Mouse (Mus musculus) layer of hippocampus, adult 11-12 months (tissue): ENCODE measurements at regions not wholly inside any gene's neighbourhood (a gene's known extent, or its start where the extent isn't known, plus 50 kb on each side); places are given as distances from the start of the nearest gene placed in this dataset.

Experiments
- DNase-seq: peaks from one replicate; pipeline ENCODE4 v3.0.0; 2022; ENCODE audit warnings: low spot score

- DNase-seq: no peak
Observed at GRCm38 (mm10) chr10:96786903-96787571, 170.2 kb downstream of the Btg1 start.

GRCm38 (mm10) chr10:96787572-96787946, 170.8 kb downstream of the Btg1 start:
- no peak for DNase-seq

GRCm38 (mm10) chr10:96788352-96789016, 171.7 kb downstream of the Btg1 start:
- no peak for DNase-seq

- no peak for DNase-seq
Observed at GRCm38 (mm10) chr10:96797116-96797515, 180.3 kb downstream of the Btg1 start.

GRCm38 (mm10) chr10:96800801-96801200, 184.0 kb downstream of the Btg1 start:
- no peak for DNase-seq

- DNase-seq: no peak
Observed at GRCm38 (mm10) chr10:96804030-96804784, 187.4 kb downstream of the Btg1 start.

GRCm38 (mm10) chr10:96806579-96806978, 189.8 kb downstream of the Btg1 start:
- no peak for DNase-seq

GRCm38 (mm10) chr10:96821852-96822251, 205.0 kb downstream of the Btg1 start:
- no peak for DNase-seq

- no peak for DNase-seq
Observed at GRCm38 (mm10) chr10:96822344-96823335, 205.8 kb downstream of the Btg1 start.

- no peak for DNase-seq
Observed at GRCm38 (mm10) chr10:96826234-96826788, 209.5 kb downstream of the Btg1 start.

GRCm38 (mm10) chr10:96827971-96828370, 211.2 kb downstream of the Btg1 start:
- no peak for DNase-seq

GRCm38 (mm10) chr10:96828581-96829246, 211.9 kb downstream of the Btg1 start:
- DNase-seq: peak; percentile 38

GRCm38 (mm10) chr10:96831071-96831470, 214.3 kb downstream of the Btg1 start:
- no peak for DNase-seq

GRCm38 (mm10) chr10:96837230-96837629, 220.4 kb downstream of the Btg1 start:
- DNase-seq: no peak

- DNase-seq: no peak
Observed at GRCm38 (mm10) chr10:96841128-96841527, 224.3 kb downstream of the Btg1 start.

- DNase-seq: no peak
Observed at GRCm38 (mm10) chr10:96841956-96842355, 225.2 kb downstream of the Btg1 start.

GRCm38 (mm10) chr10:96845906-96846305, 229.1 kb downstream of the Btg1 start:
- DNase-seq: no peak

- no peak for DNase-seq
Observed at GRCm38 (mm10) chr10:96847028-96847427, 230.2 kb downstream of the Btg1 start.

- no peak for DNase-seq
Observed at GRCm38 (mm10) chr10:96847433-96848165, 230.8 kb downstream of the Btg1 start.

GRCm38 (mm10) chr10:96848496-96848895, 231.7 kb downstream of the Btg1 start:
- no peak for DNase-seq
